17 mouse cellular contexts compared by ENCODE assay signal in the genomic region with DNA sequence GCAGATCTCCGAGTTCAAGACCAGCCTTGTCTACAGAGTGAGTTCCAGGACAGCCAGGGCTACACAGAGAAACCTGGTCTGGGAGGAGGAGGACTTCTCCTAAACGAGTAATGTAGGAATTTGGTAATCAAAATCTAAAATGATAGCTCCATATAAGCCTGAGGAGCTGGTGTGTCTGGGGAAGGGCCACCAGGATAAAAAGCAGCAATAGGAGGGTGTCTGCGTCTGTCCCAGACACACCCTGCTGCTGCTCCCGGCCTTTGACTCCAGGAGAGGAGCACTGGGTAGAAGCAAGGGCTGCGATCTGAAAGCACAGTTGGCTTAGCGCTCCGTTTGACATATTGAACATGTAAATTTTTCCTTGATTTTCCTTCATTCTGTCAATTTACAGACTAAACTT. TPM values are rescaled to one million over a fixed set of nuclear protein-coding genes. Genes with fewer than 3 reads are reported as not detected.
A peak's percentile ranks its signal among the peaks of the same experiment; 100 is the strongest.
DNase-seq lines count a peak whose midpoint lies in the region; ATAC-seq and TF ChIP-seq lines count a peak whose summit lies in the region.
"Had no signal": no experiment of that assay in that cellular context is flagged by ENCODE, and none has a peak within 500 bp of the region (broad histone marks: within the 10 kb centered on the region; RNA-seq: fewer than 3 reads in every experiment).

No protein-coding gene starts in this region.

- no peaks in the 10 kb centered on the region for H3K27me3 ChIP-seq in heart, adult 2 months (ENCODE audit: control insufficient read depth, insufficient read depth, low read length)
- no peaks in the 10 kb centered on the region for H3K27me3 ChIP-seq in kidney, embryonic 16.5 days (ENCODE audit: insufficient read depth, low read length)
- H3K27me3 ChIP-seq in neural tube, embryonic 15.5 days (replicated peaks) = no peaks in the 10 kb centered on the region
- H3K27me3 ChIP-seq in stomach, postnatal 0 days (ENCODE audit: control insufficient read depth, insufficient read depth, low read length) = no peaks in the 10 kb centered on the region
- H3K27me3 ChIP-seq: hindbrain, embryonic 15.5 days; limb, embryonic 12.5 days; midbrain, embryonic 12.5 days; neural tube, embryonic 12.5 days had no signal

- 61% methylated on average over 7 of the region's 7 CpGs for WGBS in heart, adult 2 months
- WGBS in kidney, embryonic 16.5 days = 70% methylated on average over 7 of the region's 7 CpGs
- WGBS in neural tube, embryonic 15.5 days = 84% methylated on average over 7 of the region's 7 CpGs
- WGBS in stomach, postnatal 0 days = 39% methylated on average over 7 of the region's 7 CpGs

- no peak for TF ChIP-seq POLR2A in heart, adult 2 months (IDR thresholded peaks at IDR 0.05; ENCODE audit: insufficient read depth, low read depth, low read length)

- H3K4me2 ChIP-seq in kidney, embryonic 16.5 days (replicated peaks; ENCODE audit: low read depth, low read length) = no peak overlapping the region
- no peak overlapping the region for H3K4me2 ChIP-seq in neural tube, embryonic 15.5 days
- no peak overlapping the region for H3K4me2 ChIP-seq in stomach, postnatal 0 days (replicated peaks; ENCODE audit: low read depth)
- H3K4me2 ChIP-seq: hindbrain, embryonic 15.5 days; limb, embryonic 12.5 days; midbrain, embryonic 12.5 days; neural tube, embryonic 12.5 days had no signal

- peak overlapping the region; percentile 25; the same call in 1 of the 2 replicates for H3K9ac ChIP-seq in heart, adult 2 months (ENCODE audit: low read depth, low read length)
- no peak overlapping the region for H3K9ac ChIP-seq in kidney, embryonic 16.5 days (replicated peaks; ENCODE audit: low read length)
- no peak overlapping the region for H3K9ac ChIP-seq in neural tube, embryonic 15.5 days (replicated peaks)
- H3K9ac ChIP-seq in stomach, postnatal 0 days (ENCODE audit: low read length) = no peak overlapping the region
- H3K9ac ChIP-seq: hindbrain, embryonic 15.5 days; limb, embryonic 12.5 days; midbrain, embryonic 12.5 days; neural tube, embryonic 12.5 days had no signal

- H3K36me3 ChIP-seq in heart, adult 2 months (ENCODE audit: control insufficient read depth, insufficient read depth, low read length) = peaks cover 58% of the 10 kb centered on the region
- peaks cover 11% of the 10 kb centered on the region; the same call in 1 of the 2 replicates for H3K36me3 ChIP-seq in kidney, embryonic 16.5 days (ENCODE audit: insufficient read depth, low read length)
- H3K36me3 ChIP-seq in neural tube, embryonic 15.5 days = 0 out of 2 replicates have a peak, but pooled peaks cover 2% of the 10 kb centered on the region
- 0 out of 2 replicates have a peak, but pooled peaks cover 5% of the 10 kb centered on the region for H3K36me3 ChIP-seq in stomach, postnatal 0 days (ENCODE audit: control insufficient read depth, insufficient read depth, low read length)
- H3K36me3 ChIP-seq: hindbrain, embryonic 15.5 days had no signal

- H3K4me1 ChIP-seq in heart, adult 2 months (ENCODE audit: control insufficient read depth, insufficient read depth, low read length) = peaks cover 52% of the 10 kb centered on the region
- peaks cover 39% of the 10 kb centered on the region for H3K4me1 ChIP-seq in kidney, embryonic 16.5 days (ENCODE audit: insufficient read depth, low read length)
- peaks cover 31% of the 10 kb centered on the region for H3K4me1 ChIP-seq in neural tube, embryonic 15.5 days
- H3K4me1 ChIP-seq in stomach, postnatal 0 days (replicated peaks; ENCODE audit: control insufficient read depth, insufficient read depth) = peaks cover 9% of the 10 kb centered on the region; the same call in 1 of the 2 replicates

- peaks cover 12% of the 10 kb centered on the region for H3K79me2 ChIP-seq in heart, adult 2 months (replicated peaks; ENCODE audit: control insufficient read depth, insufficient read depth, low read length)

- H3K9me3 ChIP-seq in kidney, embryonic 16.5 days (ENCODE audit: low read length) = no peaks in the 10 kb centered on the region
- no peaks in the 10 kb centered on the region for H3K9me3 ChIP-seq in neural tube, embryonic 15.5 days (replicated peaks)
- H3K9me3 ChIP-seq in stomach, postnatal 0 days (ENCODE audit: control insufficient read depth, low read length) = no peaks in the 10 kb centered on the region
- H3K9me3 ChIP-seq: hindbrain, embryonic 15.5 days; limb, embryonic 12.5 days; midbrain, embryonic 12.5 days; neural tube, embryonic 12.5 days had no signal

- TF ChIP-seq CTCF in heart, adult 2 months (IDR thresholded peaks at IDR 0.05) = no peak
- no peak for TF ChIP-seq CTCF in stomach, postnatal 0 days (IDR thresholded peaks at IDR 0.05; ENCODE audit: low read depth)

- no peak for ATAC-seq in kidney, embryonic 16.5 days (ENCODE audit: low FRiP score, low TSS enrichment)
- ATAC-seq in neural tube, embryonic 15.5 days (ENCODE audit: low FRiP score) = no peak
- ATAC-seq in stomach, postnatal 0 days (ENCODE audit: low FRiP score, low TSS enrichment) = no peak
- ATAC-seq: activated CD4-positive, CD25-positive, alpha-beta regulatory T cell, adult 4 months had no signal

- H3K4me3 ChIP-seq in heart, adult 2 months = no peak overlapping the region; the same call in 1 of the 2 replicates
- H3K4me3 ChIP-seq in kidney, embryonic 16.5 days (ENCODE audit: low read length) = no peak overlapping the region
- H3K4me3 ChIP-seq in neural tube, embryonic 15.5 days (replicated peaks) = no peak overlapping the region
- no peak overlapping the region for H3K4me3 ChIP-seq in stomach, postnatal 0 days (ENCODE audit: low read depth, low read length)
- H3K4me3 ChIP-seq: erythroblast, embryonic 14.5 days; hindbrain, embryonic 15.5 days; limb, embryonic 12.5 days; midbrain, embryonic 12.5 days; neural tube, embryonic 12.5 days had no signal

- H3K27ac ChIP-seq in heart, adult 2 months = peak overlapping the region; percentile 85
- peak overlapping the region; percentile 44 for H3K27ac ChIP-seq in kidney, embryonic 16.5 days (ENCODE audit: low read length)
- 0 out of 2 replicates have a peak overlapping the region, but pooled peaks have one; percentile 23 for H3K27ac ChIP-seq in neural tube, embryonic 15.5 days (replicated peaks)
- peak overlapping the region; percentile 72 for H3K27ac ChIP-seq in stomach, postnatal 0 days (replicated peaks)
- H3K27ac ChIP-seq: neural tube, embryonic 12.5 days had no signal

- intact Hi-C loops in heart, adult 2 months (cut with DNase I) = loop anchor here (2.0 kb wide), 1 partner anchor 44 kb away; a partner anchor contains a TSS

- DNase-seq in heart, adult 2 months = no peak
- no peak for DNase-seq in heart, adult 9 months (ENCODE audit: low spot score in 2 of 2)
- DNase-seq in kidney, postnatal 14 days = no peak
- no peak for DNase-seq in neural tube, embryonic 10.5 days (ENCODE audit: extremely low spot score, low spot score)
- DNase-seq in stomach, postnatal 0 days (ENCODE audit: low spot score) = no peak
- DNase-seq in right cerebral cortex, postnatal 4 days = no peak
- DNase-seq: B cell, adult 2 months; layer of hippocampus, adult 9-11 months had no signal

- TF ChIP-seq EP300 in heart, adult 2 months (IDR thresholded peaks at IDR 0.05; ENCODE audit: insufficient read depth, low read depth, low read length) = no peak
- no peak for TF ChIP-seq EP300 in stomach, postnatal 0 days (optimal IDR thresholded peaks at IDR 0.05)

RNA-seq across cellular contexts. Expression of a gene that starts 36.7 kb away (rescaled TPM):
- total RNA-seq in heart, adult 2 months (2021) = not detected
- 0.53 and 0.66 TPM in 2 replicates for polyA plus RNA-seq in heart, adult 2 months (2012; rRNA removed)
- 13.2 and 16.8 TPM in 2 replicates for polyA plus RNA-seq in kidney, embryonic 16.5 days (2015; fragmentation: Nextera tagmentation; extraction: Ambion mirVana)
- polyA plus RNA-seq in neural tube, embryonic 15.5 days (2015; fragmentation: Nextera tagmentation; extraction: Ambion mirVana) = 2.6 and 3.9 TPM in 2 replicates
- polyA plus RNA-seq in stomach, postnatal 0 days (2015; fragmentation: Nextera tagmentation; extraction: Ambion mirVana) = 5.3 and 6.5 TPM in 2 replicates
- total RNA-seq: MEL had no signal
- polyA plus RNA-seq: activated CD4-positive, CD25-positive, alpha-beta regulatory T cell, adult 4 months; erythroblast, embryonic 14.5 days had no signal

RNA-seq across cellular contexts. Expression of a gene that starts 37.1 kb away (rescaled TPM):
- under 1 TPM in 1 of 2 experiments, not detected in 1; 0.11 TPM for total RNA-seq in heart, adult 2 months (2021)
- polyA plus RNA-seq in heart, adult 2 months (2012; rRNA removed) = 0.15 and 0.37 TPM in 2 replicates
- polyA plus RNA-seq in kidney, embryonic 16.5 days (2015; fragmentation: Nextera tagmentation; extraction: Ambion mirVana) = 0.10 and 0.15 TPM in 2 replicates
- polyA plus RNA-seq in neural tube, embryonic 15.5 days (2015; fragmentation: Nextera tagmentation; extraction: Ambion mirVana) = 1.3 and 2.5 TPM in 2 replicates
- polyA plus RNA-seq in stomach, postnatal 0 days (2015; fragmentation: Nextera tagmentation; extraction: Ambion mirVana) = 0.11 and 0.19 TPM in 2 replicates
- polyA plus RNA-seq: activated CD4-positive, CD25-positive, alpha-beta regulatory T cell, adult 4 months; erythroblast, embryonic 14.5 days had no signal

RNA-seq across cellular contexts. Expression of a gene that starts 45.0 kb away (rescaled TPM):
- 10 to 100 TPM; 77.5 to 83.8 TPM for total RNA-seq in heart, adult 2 months (2021)
- polyA plus RNA-seq in heart, adult 2 months (2012; rRNA removed) = 34.6 and 39.7 TPM in 2 replicates
- polyA plus RNA-seq in kidney, embryonic 16.5 days (2015; fragmentation: Nextera tagmentation; extraction: Ambion mirVana) = 77.4 and 102 TPM in 2 replicates
- 22.2 and 45.6 TPM in 2 replicates for polyA plus RNA-seq in neural tube, embryonic 15.5 days (2015; fragmentation: Nextera tagmentation; extraction: Ambion mirVana)
- 71.4 and 84.2 TPM in 2 replicates for polyA plus RNA-seq in stomach, postnatal 0 days (2015; fragmentation: Nextera tagmentation; extraction: Ambion mirVana)

Comparison
In these comparisons a context has a peak if more than half of its experiments do, and no peak if none do; other contexts are left out.
1. H3K27ac ChIP-seq: peak in every context shown above with its lines; median percentile 85 in heart, adult 2 months; 72 in stomach, postnatal 0 days; 44 in kidney, embryonic 16.5 days; 23 in neural tube, embryonic 15.5 days.